Mouse (Mus musculus): ENCODE results near the gene Olfr412. TPM values are rescaled to one million over a fixed set of nuclear protein-coding genes. Genes with fewer than 3 reads are reported as not detected.

The Olfr412 gene
- total and polyA plus RNA-seq, 3 experiments = not detected

- Histone ChIP-seq H3K4me1 (ENCODE audit: control insufficient read depth in 1 of 2, insufficient read depth in 2 of 2) (peaks cover 3 to 17% of the 10 kb centered on the region in 2 experiments; a peak in 2 of 4 replicates), H3K9me3 (replicated peaks; ENCODE audit: low read length) (no peaks in the 10 kb centered on the region)
Measured at GRCm38 (mm10) chr11:74387203-74387602, 25.3 kb downstream of the Olfr412 start.

GRCm38 (mm10) chr11:74391899-74392298, 30.0 kb downstream of the Olfr412 start:
- dilution Hi-C loops (cut with MboI; ENCODE audit: extremely low pct_ligation_motif_present, extremely low pct_unique_long_range_greater_than_20kb, low sequenced_read_pairs) = no loop called here
- in situ Hi-C loops (cut with MboI; ENCODE audit: low pct_ligation_motif_present, low pct_unique_long_range_greater_than_20kb, low sequenced_read_pairs) = loop anchor here (10.0 to 25.0 kb wide), 2 partner anchors 133 to 445 kb away; partner anchors contain the start of gene Mnt
- H3K4me2 ChIP-seq (ENCODE audit: insufficient read depth, low read depth, poor library complexity, severe bottlenecking) = no peak overlapping the region
- peaks cover 90 to 97% of the 10 kb centered on the region in 2 experiments for H3K36me3 ChIP-seq (replicated peaks in 1 of 2; ENCODE audit: control insufficient read depth in 1 of 2, insufficient read depth in 1 of 2, low read length in 1 of 2)
- H3K27ac ChIP-seq (ENCODE audit: insufficient read depth, low read depth) = no peak overlapping the region
- no peaks in the 10 kb centered on the region for H3K9me3 ChIP-seq (replicated peaks; ENCODE audit: low read length)
- no peak for DNase-seq (ENCODE audit: extremely low read depth)
- no peak for TF ChIP-seq SMC3 (IDR thresholded peaks at IDR 0.05; ENCODE audit: low read depth, low read length)
- TF ChIP-seq ZC3H11A (IDR thresholded peaks at IDR 0.05; ENCODE audit: low read depth, low read length) = no peak
- no peak for TF ChIP-seq CTCF (conservative IDR thresholded peaks at IDR 0.05 in 1 of 2, IDR thresholded peaks at IDR 0.05 in 1 of 2; ENCODE audit: low read depth in 2 of 2, low read length in 2 of 2)
- TF ChIP-seq NELFE (IDR thresholded peaks at IDR 0.05; ENCODE audit: low read depth, low read length) = no peak
- TF ChIP-seq MXI1 (IDR thresholded peaks at IDR 0.05; ENCODE audit: low read depth, low read length) = no peak
- TF ChIP-seq IRF4 (IDR thresholded peaks at IDR 0.05; ENCODE audit: low read depth, low read length) = no peak
- no peak for TF ChIP-seq ZNF384 (IDR thresholded peaks at IDR 0.05; ENCODE audit: low read depth, low read length)
- no peak for TF ChIP-seq CHD2 (IDR thresholded peaks at IDR 0.05; ENCODE audit: low read length)
- TF ChIP-seq EP300 (IDR thresholded peaks at IDR 0.05; ENCODE audit: low read length) = no peak
- TF ChIP-seq TCF12 (IDR thresholded peaks at IDR 0.05; ENCODE audit: low read depth, low read length) = no peak
- no peak for TF ChIP-seq CHD1 (IDR thresholded peaks at IDR 0.05; ENCODE audit: low read depth, low read length)
- TF ChIP-seq MAZ (IDR thresholded peaks at IDR 0.05; ENCODE audit: low read depth, low read length) = no peak
- no peak for TF ChIP-seq GABPA (IDR thresholded peaks at IDR 0.05; ENCODE audit: insufficient replicate concordance, low read depth, low read length)
- no peak for TF ChIP-seq POLR2AphosphoS2 (IDR thresholded peaks at IDR 0.05; ENCODE audit: low read depth, low read length)
- no peak for TF ChIP-seq JUN (IDR thresholded peaks at IDR 0.05; ENCODE audit: insufficient read depth, low read depth, low read length)
- TF ChIP-seq HCFC1 (IDR thresholded peaks at IDR 0.05; ENCODE audit: low read depth, low read length) = no peak
- no peak for TF ChIP-seq RCOR1 (conservative IDR thresholded peaks at IDR 0.05; ENCODE audit: low read depth, low read length)
- TF ChIP-seq ETS1 (conservative IDR thresholded peaks at IDR 0.05; ENCODE audit: low read depth, low read length) = no peak
- no peak overlapping the region for H3K9ac ChIP-seq (ENCODE audit: insufficient read depth, low read depth)
- no peak overlapping the region for H3K4me3 ChIP-seq (replicated peaks in 1 of 3; ENCODE audit: low read depth in 2 of 3, low read length in 2 of 3, poor library complexity in 1 of 3)
- H3K79me2 ChIP-seq (replicated peaks; ENCODE audit: control insufficient read depth, extremely low read depth, insufficient read depth, poor library complexity, severe bottlenecking) = no peaks in the 10 kb centered on the region
- no peaks in the 10 kb centered on the region for H3K4me1 ChIP-seq (ENCODE audit: control insufficient read depth in 1 of 2, insufficient read depth in 2 of 2)
- no peaks in the 10 kb centered on the region for H3K27me3 ChIP-seq (replicated peaks)

More at GRCm38 (mm10) chr11:74387203-74387602, 25.3 kb downstream of the Olfr412 start:
- Histone ChIP-seq H3K27ac (ENCODE audit: insufficient read depth, low read depth) (no peak overlapping the region), H3K4me2 (ENCODE audit: insufficient read depth, low read depth, poor library complexity, severe bottlenecking) (no peak overlapping the region), H3K36me3 (replicated peaks in 1 of 2; ENCODE audit: control insufficient read depth in 1 of 2, insufficient read depth in 1 of 2, low read length in 1 of 2) (peaks cover 86 to 96% of the 10 kb centered on the region in 2 experiments), H3K27me3 (replicated peaks) (no peaks in the 10 kb centered on the region), H3K79me2 (replicated peaks; ENCODE audit: control insufficient read depth, extremely low read depth, insufficient read depth, poor library complexity, severe bottlenecking) (no peaks in the 10 kb centered on the region), H3K9ac (ENCODE audit: insufficient read depth, low read depth) (no peak overlapping the region), H3K4me3 (replicated peaks in 1 of 3; ENCODE audit: low read depth in 2 of 3, low read length in 2 of 3, poor library complexity in 1 of 3) (no peak overlapping the region)
- no peak for TF ChIP-seq MAX (IDR thresholded peaks at IDR 0.05; ENCODE audit: low read length)
- no peak for TF ChIP-seq IRF4 (IDR thresholded peaks at IDR 0.05; ENCODE audit: low read depth, low read length)
- TF ChIP-seq TCF12 (IDR thresholded peaks at IDR 0.05; ENCODE audit: low read depth, low read length) = no peak
- no peak for TF ChIP-seq CTCF (conservative IDR thresholded peaks at IDR 0.05 in 1 of 2, IDR thresholded peaks at IDR 0.05 in 1 of 2; ENCODE audit: low read depth in 2 of 2, low read length in 2 of 2)
- no peak for TF ChIP-seq RAD21 (IDR thresholded peaks at IDR 0.05; ENCODE audit: low read depth, low read length)
- TF ChIP-seq JUN (IDR thresholded peaks at IDR 0.05; ENCODE audit: insufficient read depth, low read depth, low read length) = no peak
- TF ChIP-seq USF1 (IDR thresholded peaks at IDR 0.05; ENCODE audit: low read depth, low read length) = no peak
- no peak for TF ChIP-seq CHD1 (IDR thresholded peaks at IDR 0.05; ENCODE audit: low read depth, low read length)
- TF ChIP-seq ZMIZ1 (IDR thresholded peaks at IDR 0.05; ENCODE audit: low read depth, low read length) = no peak
- no peak for TF ChIP-seq EP300 (IDR thresholded peaks at IDR 0.05; ENCODE audit: low read length)
- in situ Hi-C loops (cut with MboI; ENCODE audit: low pct_ligation_motif_present, low pct_unique_long_range_greater_than_20kb, low sequenced_read_pairs) (loop anchor here (25.0 kb wide), 1 partner anchor 450 kb away; the partner anchor contains the start of gene Mnt), dilution Hi-C loops (cut with MboI; ENCODE audit: extremely low pct_ligation_motif_present, extremely low pct_unique_long_range_greater_than_20kb, low sequenced_read_pairs) (no loop called here)
- no peak for DNase-seq (ENCODE audit: extremely low read depth)

All from CH12.LX (cell line).